Mouse (Mus musculus): ENCODE data around the gene Anxa5. TPM values are rescaled to one million over a fixed set of nuclear protein-coding genes. Genes with fewer than 3 reads are reported as not detected.

Gene Anxa5
- polyA plus RNA-seq, 1 experiment from 2014 or later = 244 TPM

DNA sequence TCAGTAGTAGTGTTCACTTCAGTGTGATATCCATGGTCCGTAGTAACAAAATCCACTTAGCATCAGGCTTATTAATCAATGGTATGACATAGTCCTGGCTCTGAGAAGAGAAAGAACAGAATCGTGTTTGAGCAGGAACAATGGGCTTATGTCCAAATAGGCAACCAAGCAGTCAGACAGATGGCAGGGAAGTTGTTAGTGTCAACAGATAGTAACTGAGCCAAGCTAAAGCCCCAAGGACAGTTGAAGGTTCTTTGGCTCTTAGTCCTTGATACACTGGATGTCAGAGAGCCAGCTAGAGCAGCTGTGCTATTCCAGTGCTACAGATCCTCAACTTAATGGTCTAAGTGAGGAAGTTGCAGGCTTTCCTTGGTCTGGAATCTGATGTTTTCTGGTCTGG is 69.4 kb downstream of the Anxa5 start:
- ATAC-seq (ENCODE audit: low FRiP score, low TSS enrichment) = no peak
- no peak overlapping the region for H3K4me2 ChIP-seq (replicated peaks; ENCODE audit: low read depth, low read length)
- no peaks in the 10 kb centered on the region for H3K27me3 ChIP-seq (ENCODE audit: control insufficient read depth, insufficient read depth, low read length)
- no peaks in the 10 kb centered on the region for H3K36me3 ChIP-seq (ENCODE audit: control insufficient read depth, insufficient read depth, low read length)
- no peaks in the 10 kb centered on the region for H3K9me3 ChIP-seq (ENCODE audit: control insufficient read depth, low read length)
- 74% methylated on average over 2 of the region's 2 CpGs for WGBS
- no peak overlapping the region for H3K27ac ChIP-seq (ENCODE audit: low read depth, low read length)
- no peak overlapping the region for H3K4me3 ChIP-seq (ENCODE audit: low read length)
- H3K9ac ChIP-seq (ENCODE audit: low read depth, low read length) = no peak overlapping the region
- H3K4me1 ChIP-seq (ENCODE audit: control insufficient read depth, insufficient read depth, low read length) = no peaks in the 10 kb centered on the region

DNA sequence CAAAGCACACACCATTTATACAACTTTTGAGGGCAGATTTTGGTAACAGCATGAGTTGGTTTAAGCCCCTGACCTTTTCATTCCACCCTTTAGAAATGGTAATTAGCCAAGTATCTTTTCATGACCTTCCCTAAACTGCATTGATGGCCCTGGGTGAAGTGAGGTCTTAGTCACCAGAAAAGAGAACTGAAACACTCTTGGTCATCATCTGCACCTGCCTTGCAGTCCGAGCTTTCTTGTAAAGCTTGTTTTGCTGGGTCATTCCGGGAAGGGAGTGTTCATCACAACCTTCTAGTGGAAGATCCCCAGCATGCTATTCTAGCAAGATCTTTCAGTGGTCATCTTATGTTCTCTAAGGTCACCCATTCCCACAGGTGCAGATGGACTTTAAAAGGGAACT is 73.8 kb downstream of the Anxa5 start:
- no peak overlapping the region for H3K4me3 ChIP-seq (ENCODE audit: low read length)
- H3K4me2 ChIP-seq (replicated peaks; ENCODE audit: low read depth, low read length) = no peak overlapping the region
- no peaks in the 10 kb centered on the region for H3K27me3 ChIP-seq (ENCODE audit: control insufficient read depth, insufficient read depth, low read length)
- no peaks in the 10 kb centered on the region for H3K4me1 ChIP-seq (ENCODE audit: control insufficient read depth, insufficient read depth, low read length)
- H3K9me3 ChIP-seq (ENCODE audit: control insufficient read depth, low read length) = no peaks in the 10 kb centered on the region
- WGBS = 87% methylated on average over 2 of the region's 2 CpGs
- H3K36me3 ChIP-seq (ENCODE audit: control insufficient read depth, insufficient read depth, low read length) = no peaks in the 10 kb centered on the region
- ATAC-seq (ENCODE audit: low FRiP score, low TSS enrichment) = no peak
- H3K9ac ChIP-seq (ENCODE audit: low read depth, low read length) = no peak overlapping the region
- no peak overlapping the region for H3K27ac ChIP-seq (ENCODE audit: low read depth, low read length)

DNA sequence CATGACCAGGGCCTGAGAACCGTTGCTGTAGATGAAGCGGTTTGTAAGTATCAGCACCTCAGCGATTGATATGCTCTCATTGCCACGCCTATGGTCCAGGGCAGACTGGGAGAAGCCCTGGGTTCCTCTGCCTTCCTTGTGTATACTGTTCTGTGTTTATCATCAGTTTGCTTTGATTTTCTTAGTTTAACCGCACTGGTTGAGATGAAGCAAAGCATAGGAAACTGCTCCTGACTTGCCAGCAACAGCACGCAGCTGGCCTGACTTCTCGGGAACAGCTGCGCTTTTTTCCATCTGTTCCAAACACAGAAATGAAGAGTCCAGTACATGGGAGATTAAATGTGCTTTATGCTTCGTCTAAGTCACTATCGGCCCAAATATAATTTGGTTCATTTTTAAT is 75.0 kb downstream of the Anxa5 start:
- ATAC-seq (ENCODE audit: low FRiP score, low TSS enrichment) = no peak
- WGBS = 76% methylated on average over 10 of the region's 10 CpGs
- Histone ChIP-seq H3K36me3 (ENCODE audit: control insufficient read depth, insufficient read depth, low read length) (no peaks in the 10 kb centered on the region), H3K4me2 (replicated peaks; ENCODE audit: low read depth, low read length) (no peak overlapping the region), H3K4me3 (ENCODE audit: low read length) (no peak overlapping the region), H3K27me3 (ENCODE audit: control insufficient read depth, insufficient read depth, low read length) (no peaks in the 10 kb centered on the region), H3K27ac (ENCODE audit: low read depth, low read length) (no peak overlapping the region), H3K9me3 (ENCODE audit: control insufficient read depth, low read length) (no peaks in the 10 kb centered on the region), H3K9ac (ENCODE audit: low read depth, low read length) (no peak overlapping the region), H3K4me1 (ENCODE audit: control insufficient read depth, insufficient read depth, low read length) (no peaks in the 10 kb centered on the region)

Small RNAs within 50 kb of the gene (microRNA-seq; reads per million reads assigned to microRNA genes)
- gene Mir7009 = not detected

Other genes starting within 250 kb of the Anxa5 start
- gene 1810062G17Rik, start within 50 bp of the Anxa5 start, polyA plus RNA-seq (2014; fragmentation: Nextera tagmentation; extraction: Ambion mirVana) = 1.8 and 2.1 TPM in 2 replicates
- not detected in 2 replicates for gene Gm11549, start 45.9 kb upstream of the Anxa5 start, polyA plus RNA-seq (2014; fragmentation: Nextera tagmentation; extraction: Ambion mirVana)
- gene Exosc9, start 76.7 kb upstream of the Anxa5 start, polyA plus RNA-seq (2014; fragmentation: Nextera tagmentation; extraction: Ambion mirVana) = 69.1 and 77.0 TPM in 2 replicates
- 201 and 230 TPM in 2 replicates for gene Ccna2, start 96.3 kb upstream of the Anxa5 start, polyA plus RNA-seq (2014; fragmentation: Nextera tagmentation; extraction: Ambion mirVana)
- gene Bbs7, start 137.6 kb upstream of the Anxa5 start, polyA plus RNA-seq (2014; fragmentation: Nextera tagmentation; extraction: Ambion mirVana) = 9.9 and 15.6 TPM in 2 replicates
- gene Trpc3, start 214.3 kb upstream of the Anxa5 start, polyA plus RNA-seq (2014; fragmentation: Nextera tagmentation; extraction: Ambion mirVana) = 9.2 and 10.1 TPM in 2 replicates